Mouse (Mus musculus) ES-Bruce4 (cell line): Measurements from ENCODE around the gene Bpi. TPM values are rescaled to one million over a fixed set of nuclear protein-coding genes. Genes with fewer than 3 reads are reported as not detected.

Experiments
- H3K27ac ChIP-seq: 2 replicates; pipeline ENCODE4 v1.5.1; 2012; ENCODE audit warnings: low read length, inconsistent platforms; ENCODE audit not compliant: insufficient read depth
- H3K27me3 ChIP-seq: 2 replicates; pipeline ENCODE4 v1.6.1; 2012; ENCODE audit warnings: mild to moderate bottlenecking, low read length, inconsistent platforms; ENCODE audit not compliant: control insufficient read depth, poor library complexity, insufficient read depth, severe bottlenecking
- H3K36me3 ChIP-seq: 2 replicates; pipeline ENCODE4 v1.6.1; 2012; ENCODE audit warnings: inconsistent platforms, mild to moderate bottlenecking, low read length, moderate library complexity; ENCODE audit not compliant: control insufficient read depth, poor library complexity, insufficient read depth, severe bottlenecking
- H3K4me1 ChIP-seq: one replicate; pipeline ENCODE4 v1.8.1; 2011; ENCODE audit warnings: low read length; ENCODE audit not compliant: control insufficient read depth, insufficient read depth
- H3K4me3 ChIP-seq: 2 replicates; pipeline ENCODE4 v1.5.1; 2011; ENCODE audit warnings: low read depth, mild to moderate bottlenecking, low read length
- H3K9ac ChIP-seq: 2 replicates; pipeline ENCODE4 v1.6.1; 2012; ENCODE audit warnings: low read depth, mild to moderate bottlenecking, inconsistent platforms; ENCODE audit not compliant: poor library complexity, severe bottlenecking
- H3K9me3 ChIP-seq: replicated peaks from 2 replicates; pipeline ENCODE4 v1.6.1; 2012; ENCODE audit warnings: mild to moderate bottlenecking, low read length, inconsistent platforms; ENCODE audit not compliant: control insufficient read depth, poor library complexity, insufficient read depth, severe bottlenecking
- CTCF ChIP-seq: IDR thresholded peaks from one replicate; pipeline ENCODE4 v1.8.1; 2011; ENCODE audit warnings: low read depth, low read length
- EP300 ChIP-seq: IDR thresholded peaks from 2 replicates; pipeline ENCODE4 v1.6.1; 2011; ENCODE audit warnings: low read depth, low read length; ENCODE audit not compliant: insufficient read depth
- POLR2A ChIP-seq: IDR thresholded peaks from one replicate; pipeline ENCODE4 v1.8.1; 2011; ENCODE audit warnings: low read length; ENCODE audit not compliant: insufficient read depth
- polyA plus RNA-seq: library from polyadenylated mRNA; stranded (reverse); fragments of >200 nt; gene quantifications from 2 replicates; pipeline ENCODE4 v1.2.4, GENCODE M21; 2011; ENCODE audit warnings: low read depth; ENCODE audit not compliant: missing spikeins, insufficient read depth, insufficient read length

The Bpi gene
- polyA plus RNA-seq, 1 experiment, result not detected

DNA sequence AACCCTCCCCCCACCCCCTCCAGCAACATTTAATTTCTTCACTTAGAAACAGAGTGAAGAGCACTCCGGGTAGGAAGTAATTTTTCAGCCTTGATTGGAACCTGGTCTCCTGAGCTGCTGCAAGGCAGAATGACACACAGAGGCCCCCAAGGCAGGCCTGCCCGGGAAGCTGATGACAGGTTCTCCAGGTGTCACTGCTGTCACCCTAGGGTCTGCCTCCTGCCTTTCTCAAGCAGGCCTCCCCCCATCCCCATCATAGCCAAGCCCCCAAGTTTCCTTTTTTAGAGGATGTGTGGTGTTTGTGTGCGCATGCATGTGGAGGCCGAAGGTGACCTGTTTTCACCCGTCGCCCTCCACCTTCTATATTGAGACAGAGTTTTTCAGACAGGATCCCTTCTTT lies 25.9 kb downstream of the Bpi start:
- H3K9ac ChIP-seq, result no peak overlapping the region
- H3K27ac ChIP-seq, result no peak overlapping the region
- H3K36me3 ChIP-seq, result no peaks in the 10 kb centered on the region
- no peaks in the 10 kb centered on the region for H3K9me3 ChIP-seq
- TF ChIP-seq EP300, result no peak
- no peak for TF ChIP-seq POLR2A
- no peak for TF ChIP-seq CTCF
- no peak overlapping the region for H3K4me3 ChIP-seq
- H3K27me3 ChIP-seq, result no peaks in the 10 kb centered on the region
- peaks cover 5% of the 10 kb centered on the region for H3K4me1 ChIP-seq

DNA sequence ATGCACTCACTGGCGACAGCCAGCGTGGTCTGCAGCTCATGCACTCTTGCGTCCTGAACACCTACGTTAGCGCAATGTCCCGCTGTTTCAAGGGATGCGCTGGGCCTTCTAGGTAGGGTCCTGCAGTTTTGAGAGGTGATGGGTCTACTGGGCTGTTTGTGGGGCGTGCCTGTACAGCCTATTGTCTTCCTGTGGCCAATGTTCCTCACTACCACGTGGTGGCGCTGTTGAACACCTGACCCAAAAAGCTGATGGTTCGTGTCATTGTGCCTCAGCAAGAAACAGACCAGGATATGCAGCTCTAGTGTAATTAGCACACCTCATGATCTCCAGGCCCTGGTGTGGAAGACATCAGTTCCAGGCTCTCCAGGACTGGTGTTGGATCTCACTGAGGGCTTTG lies 26.7 kb downstream of the Bpi start:
- no peak overlapping the region; the same call in 1 of the 2 replicates for H3K4me3 ChIP-seq

DNA sequence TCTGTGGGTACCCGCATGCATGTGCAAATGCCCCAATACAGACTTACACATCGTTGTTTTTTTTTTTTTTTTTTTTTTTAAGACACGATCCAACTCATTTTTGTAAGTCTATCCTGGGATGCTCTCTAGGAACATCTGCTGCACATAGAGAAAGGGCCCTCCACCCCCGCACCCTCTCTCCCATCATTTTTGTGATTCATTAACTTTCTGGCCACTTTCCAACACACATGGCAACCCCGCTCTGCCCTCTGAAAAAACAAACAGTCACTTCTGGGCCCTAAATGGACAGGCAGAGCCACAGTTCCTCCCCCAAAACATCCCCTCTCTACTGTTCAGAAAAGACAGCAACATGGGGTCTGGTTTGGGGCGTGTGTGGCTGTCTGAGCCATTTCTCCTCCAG lies 27.8 kb downstream of the Bpi start:
- Histone ChIP-seq H3K9ac (no peak overlapping the region), H3K4me3 (no peak overlapping the region), H3K27me3 (no peaks in the 10 kb centered on the region), H3K9me3 (no peaks in the 10 kb centered on the region), H3K36me3 (no peaks in the 10 kb centered on the region), H3K27ac (no peak overlapping the region), H3K4me1 (peaks cover 5% of the 10 kb centered on the region)
- TF ChIP-seq CTCF (no peak), EP300 (no peak), POLR2A (no peak)

More for the DNA sequence above, 26.7 kb downstream of the Bpi start:
- peaks cover 5% of the 10 kb centered on the region for H3K4me1 ChIP-seq
- peak; percentile 99 for TF ChIP-seq CTCF
- TF ChIP-seq POLR2A, result no peak
- 0 out of 2 replicates have a peak, but pooled peaks have one; percentile 41 for TF ChIP-seq EP300
- no peaks in the 10 kb centered on the region for H3K27me3 ChIP-seq
- H3K9ac ChIP-seq, result no peak overlapping the region
- H3K27ac ChIP-seq, result no peak overlapping the region
- H3K36me3 ChIP-seq, result no peaks in the 10 kb centered on the region
- no peaks in the 10 kb centered on the region for H3K9me3 ChIP-seq

DNA sequence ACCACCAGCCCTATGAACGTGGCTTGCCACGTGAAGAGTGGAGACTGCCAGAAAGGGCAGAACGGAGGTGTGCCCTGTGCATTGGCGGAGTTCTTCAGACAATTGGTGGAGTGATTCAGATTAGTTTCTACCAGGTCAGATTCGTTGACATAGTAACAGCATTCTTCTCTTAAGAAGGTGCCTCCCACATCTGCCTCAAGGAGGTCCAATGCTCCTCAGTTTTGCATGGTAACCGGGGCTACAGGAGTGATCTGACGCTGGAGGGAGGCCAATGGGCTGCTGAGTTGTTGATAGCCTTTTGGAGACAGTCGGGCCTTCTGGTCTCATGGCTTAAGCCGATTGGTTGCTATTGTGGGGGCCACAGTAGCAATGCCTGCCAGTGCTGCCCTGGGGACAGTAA lies 37.8 kb downstream of the Bpi start:
- H3K4me3 ChIP-seq, result no peak overlapping the region
- TF ChIP-seq POLR2A (no peak), EP300 (no peak), CTCF (no peak)
- H3K27me3 ChIP-seq, result no peaks in the 10 kb centered on the region
- H3K9me3 ChIP-seq, result no peaks in the 10 kb centered on the region
- no peaks in the 10 kb centered on the region for H3K36me3 ChIP-seq
- H3K4me1 ChIP-seq, result no peaks in the 10 kb centered on the region
- H3K9ac ChIP-seq, result no peak overlapping the region
- H3K27ac ChIP-seq, result no peak overlapping the region

DNA sequence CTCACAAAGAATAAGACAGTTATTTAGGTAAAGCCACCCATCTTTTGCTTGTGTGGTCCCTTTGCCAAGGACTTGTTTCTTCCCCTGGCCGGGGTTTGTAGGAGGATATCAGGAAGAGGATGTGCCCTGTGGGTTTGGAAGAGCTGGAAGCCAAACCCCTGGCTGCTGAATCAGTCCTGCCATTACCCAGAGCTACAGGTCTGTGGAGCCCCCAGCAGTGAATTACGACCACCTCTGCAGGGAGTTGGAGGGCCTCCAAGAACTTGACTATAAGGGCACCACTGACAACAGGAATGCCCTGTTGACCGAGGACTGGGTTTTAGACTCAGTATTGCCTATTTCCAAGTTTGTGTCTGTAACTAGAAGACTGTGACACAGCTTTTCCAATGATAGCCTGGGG lies 41.3 kb downstream of the Bpi start:
- Histone ChIP-seq H3K27ac (no peak overlapping the region), H3K9me3 (no peaks in the 10 kb centered on the region), H3K27me3 (no peaks in the 10 kb centered on the region)

DNA sequence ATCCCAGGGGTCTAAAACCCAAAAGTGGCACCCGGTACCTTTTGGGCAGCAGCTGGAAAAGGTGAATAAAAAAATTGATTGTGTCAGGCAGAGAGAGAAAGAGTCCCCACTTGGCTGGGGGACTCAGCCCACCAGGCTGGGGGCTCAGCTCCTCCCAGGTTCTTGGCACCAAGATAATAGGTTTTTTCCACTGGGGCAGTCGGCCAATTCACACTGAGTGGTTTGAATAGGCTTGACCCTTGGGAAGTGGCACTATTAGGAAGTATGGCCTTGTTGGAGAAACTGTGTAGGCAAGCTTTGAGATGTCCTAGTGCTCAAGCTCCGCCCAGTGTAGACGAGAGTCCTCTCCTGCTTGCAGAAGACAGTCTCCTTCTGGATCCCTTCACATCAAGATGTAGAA lies 41.8 kb downstream of the Bpi start:
- H3K9me3 ChIP-seq, result no peaks in the 10 kb centered on the region
- no peak overlapping the region for H3K4me3 ChIP-seq
- no peak overlapping the region for H3K9ac ChIP-seq
- TF ChIP-seq POLR2A (no peak), CTCF (no peak), EP300 (no peak)
- H3K4me1 ChIP-seq, result no peaks in the 10 kb centered on the region
- H3K36me3 ChIP-seq, result no peaks in the 10 kb centered on the region
- no peak overlapping the region for H3K27ac ChIP-seq
- no peaks in the 10 kb centered on the region for H3K27me3 ChIP-seq

More for the DNA sequence above, 41.3 kb downstream of the Bpi start:
- Histone ChIP-seq H3K4me1 (no peaks in the 10 kb centered on the region), H3K36me3 (no peaks in the 10 kb centered on the region), H3K9ac (no peak overlapping the region), H3K4me3 (no peak overlapping the region)
- TF ChIP-seq CTCF, result no peak
- TF ChIP-seq EP300, result no peak
- no peak for TF ChIP-seq POLR2A
